Mouse (Mus musculus) bone marrow macrophage, adult 2 months (primary cell): ENCODE data around the gene Mapt.

ENCODE experiments used
- CTCF ChIP-seq: IDR thresholded peaks from 2 replicates; pipeline ENCODE4 v1.5.1; 2012; ENCODE audit warnings: low read depth, mild to moderate bottlenecking, low read length, moderate library complexity
- POLR2A ChIP-seq: IDR thresholded peaks from 2 replicates; pipeline ENCODE4 v1.6.1; 2012; ENCODE audit warnings: mild to moderate bottlenecking, low read depth, low read length, borderline replicate concordance

GRCm38 (mm10) chr11:104221751-104222150 is 9.4 kb upstream of the Mapt start:
- TF ChIP-seq CTCF (no peak), POLR2A (no peak)
